Mouse (Mus musculus) kidney, adult 8-10 months (tissue): ENCODE results near the gene Qrich1.
A peak's percentile ranks its signal among the peaks of the same experiment; 100 is the strongest.

Experiments
- DNase-seq, 2 experiments: peaks; one replicate each; pipeline ENCODE4 v3.0.0; 2022

The Qrich1 gene

GRCm38 (mm10) chr9:108516380-108517251, at the start of gene Qrich1:
Qrich1 (plus strand) TSS chr9:108516806.
- peak; percentile 95 to 96 for DNase-seq

- no peak for DNase-seq
Measured at GRCm38 (mm10) chr9:108469430-108469829, 47.2 kb upstream of the Qrich1 start.

GRCm38 (mm10) chr9:108469845-108470244, 46.8 kb upstream of the Qrich1 start:
- no peak for DNase-seq

GRCm38 (mm10) chr9:108474528-108474927, 42.1 kb upstream of the Qrich1 start:
- DNase-seq: no peak

GRCm38 (mm10) chr9:108478638-108479156, 37.9 kb upstream of the Qrich1 start:
- DNase-seq: peak; percentile 76 to 79

GRCm38 (mm10) chr9:108479241-108479640, 37.4 kb upstream of the Qrich1 start:
- peak in 1 of 2 experiments; percentile 22 for DNase-seq

GRCm38 (mm10) chr9:108479721-108480351, 36.8 kb upstream of the Qrich1 start, which contains the start of gene Lamb2:
Lamb2 (plus strand) TSS chr9:108479736.
- DNase-seq: peak; percentile 19 to 69

GRCm38 (mm10) chr9:108480813-108481519, 35.6 kb upstream of the Qrich1 start:
- no peak for DNase-seq

- no peak for DNase-seq
Measured at GRCm38 (mm10) chr9:108481520-108482210, 34.9 kb upstream of the Qrich1 start.

GRCm38 (mm10) chr9:108483051-108483790, 33.4 kb upstream of the Qrich1 start:
- DNase-seq: no peak

GRCm38 (mm10) chr9:108484021-108484420, 32.6 kb upstream of the Qrich1 start:
- no peak for DNase-seq

- DNase-seq: no peak
Measured at GRCm38 (mm10) chr9:108485301-108485875, 31.2 kb upstream of the Qrich1 start.

- DNase-seq: no peak
Measured at GRCm38 (mm10) chr9:108486973-108487530, 29.6 kb upstream of the Qrich1 start.

- no peak for DNase-seq
Measured at GRCm38 (mm10) chr9:108488403-108488802, 28.2 kb upstream of the Qrich1 start.

GRCm38 (mm10) chr9:108489215-108489614, 27.4 kb upstream of the Qrich1 start:
- DNase-seq: no peak

- no peak for DNase-seq
Measured at GRCm38 (mm10) chr9:108489702-108490558, 26.7 kb upstream of the Qrich1 start.

GRCm38 (mm10) chr9:108490559-108491285, 25.9 kb upstream of the Qrich1 start, which contains the start of gene Usp19:
Usp19 (plus strand) TSS chr9:108490602.
- DNase-seq: peak; percentile 96 to 98

GRCm38 (mm10) chr9:108491286-108491580, 25.4 kb upstream of the Qrich1 start:
- DNase-seq: no peak

GRCm38 (mm10) chr9:108492043-108492750, 24.4 kb upstream of the Qrich1 start:
- DNase-seq: peak in 1 of 2 experiments; percentile 37
